ENCODE assay signal across 26 mouse cellular contexts in genomic region chr15:31227793-31228192, GRCm38 (mm10). TPM values are rescaled to one million over a fixed set of nuclear protein-coding genes. Genes with fewer than 3 reads are reported as not detected.
DNase-seq lines count a peak whose midpoint lies in the region; TF ChIP-seq lines count a peak whose summit lies in the region.
"Had no signal": no experiment of that assay in that cellular context is flagged by ENCODE, and none has a peak within 500 bp of the region (broad histone marks: within the 10 kb centered on the region; RNA-seq: fewer than 3 reads in every experiment).

No protein-coding gene starts in this region.

- peaks cover 42% of the 10 kb centered on the region for H3K36me3 ChIP-seq in C2C12 (ENCODE audit: control insufficient read depth, insufficient read depth)
- H3K36me3 ChIP-seq: forebrain, embryonic 10.5 days; G1E; liver, embryonic 13.5 days; midbrain, embryonic 10.5 days; midbrain, embryonic 15.5 days had no signal

- H3ac ChIP-seq in C2C12 (ENCODE audit: control insufficient read depth, insufficient read length, low read depth), result peak overlapping the region; percentile 35

- no peaks in the 10 kb centered on the region for H3K27me3 ChIP-seq in C2C12 (ENCODE audit: control insufficient read depth, insufficient read depth, insufficient read length)
- H3K27me3 ChIP-seq: CH12.LX; embryonic facial prominence, embryonic 13.5 days; heart, embryonic 13.5 days; kidney, embryonic 15.5 days; limb, embryonic 13.5 days; liver, embryonic 13.5 days; midbrain, embryonic 15.5 days had no signal

- DNase-seq in adrenal gland, adult 2 months, result peak; percentile 53
- DNase-seq in adrenal gland, postnatal 4 days (ENCODE audit: low spot score in 2 of 2), result no peak
- DNase-seq in adipocyte (ENCODE audit: low spot score), result peak; percentile 29
- peak; percentile 35 to 39 for DNase-seq in adrenal gland, postnatal 36 days
- no peak for DNase-seq in lung, postnatal 25 days (ENCODE audit: low spot score)
- DNase-seq in kidney, adult 18-20 months, result no peak
- DNase-seq in kidney, postnatal 4 days, result no peak
- DNase-seq: B cell, adult 2 months; cerebellum, adult 9-10 months; gastrocnemius, postnatal 10 days; heart, postnatal 10 days; kidney, postnatal 36 days; liver, embryonic 13.5 days; lung, adult 18-20 months; spleen, adult 18-20 months; thymus, postnatal 25 days had no signal

- no peak overlapping the region for H3K4me3 ChIP-seq in C2C12 (ENCODE audit: insufficient read depth, poor library complexity, severe bottlenecking)
- H3K4me3 ChIP-seq: embryonic facial prominence, embryonic 13.5 days; forebrain, embryonic 10.5 days; heart, embryonic 13.5 days; kidney, embryonic 15.5 days; limb, embryonic 13.5 days; liver, embryonic 13.5 days; midbrain, embryonic 10.5 days; midbrain, embryonic 15.5 days had no signal

- H3K79me3 ChIP-seq in C2C12 (ENCODE audit: low read depth), result peaks cover 65% of the 10 kb centered on the region

- no peak for TF ChIP-seq CTCF in C2C12 (IDR thresholded peaks at IDR 0.05; ENCODE audit: control insufficient read depth, insufficient read depth, insufficient read length)

- peaks cover 83% of the 10 kb centered on the region for H3K79me2 ChIP-seq in C2C12 (ENCODE audit: control insufficient read depth, insufficient read depth)

TF ChIP-seq in C2C12, 6 proteins besides CTCF, POLR2A, EP300 and RAD21:
- TF ChIP-seq MAX (IDR thresholded peaks at IDR 0.05) (peak; percentile 96), USF1 (IDR thresholded peaks at IDR 0.05; ENCODE audit: low read depth) (peak; percentile 94), MYOD1 (IDR thresholded peaks at IDR 0.05; ENCODE audit: control insufficient read depth, insufficient read length, low read depth) (no peak), MYOG (IDR thresholded peaks at IDR 0.05; ENCODE audit: control insufficient read depth, extremely low read depth, insufficient read length) (no peak), FOSL1 (IDR thresholded peaks at IDR 0.05; ENCODE audit: insufficient read depth, low read length, poor library complexity, severe bottlenecking) (peak; percentile 91), CEBPB (IDR thresholded peaks at IDR 0.05; ENCODE audit: low read depth) (no peak)

RNA-seq across cellular contexts. Expression of gene Dap, which starts 3.7 kb away (rescaled TPM):
- 100 to 1,000 TPM in 1 of 2 experiments, 10 to 100 TPM in 1; 96.8 to 113 TPM for total RNA-seq in adrenal gland, adult 2 months (2021)
- 83.3 and 84.5 TPM in 2 replicates for polyA plus RNA-seq in adrenal gland, adult 2 months (2012; rRNA removed)
- total RNA-seq in adrenal gland, postnatal 4 days (2021), result 10 to 100 TPM; 83.2 to 87.9 TPM
- 566 TPM for polyA plus RNA-seq in C2C12 (2012; fragmentation: generic; extraction: Trizol)
- total RNA-seq in adrenal gland, postnatal 36 days (2021), result 10 to 100 TPM; 83.5 to 88.7 TPM

Comparison
In these comparisons a context has a peak if more than half of its experiments do, and no peak if none do; other contexts are left out.
1. DNase-seq: peak in adrenal gland, adult 2 months (single experiment), adipocyte (single experiment) and adrenal gland, postnatal 36 days (2 of 2); none in adrenal gland, postnatal 4 days (0 of 2), lung, postnatal 25 days (single experiment), kidney, adult 18-20 months (single experiment) and kidney, postnatal 4 days (0 of 2).